Mouse (Mus musculus) E14TG2a.4 (cell line): Measurements from ENCODE around the gene Sypl.

ENCODE experiments used
- H3K27me3 ChIP-seq: 2 replicates; pipeline ENCODE4 v1.6.1; 2014; ENCODE audit warnings: low read length, control low read depth; ENCODE audit not compliant: insufficient read depth
- H3K36me3 ChIP-seq: 2 replicates; pipeline ENCODE4 v1.6.1; 2014; ENCODE audit warnings: low read length, control low read depth; ENCODE audit not compliant: insufficient read depth
- H3K4me1 ChIP-seq: replicated peaks from 2 replicates; pipeline ENCODE4 v1.6.1; 2014; ENCODE audit warnings: low read depth, low read length, control low read depth
- H3K4me3 ChIP-seq: replicated peaks from 2 replicates; pipeline ENCODE4 v1.5.1; 2014; ENCODE audit warnings: mild to moderate bottlenecking, low read length
- H3K9me3 ChIP-seq: 2 replicates; pipeline ENCODE4 v1.6.1; 2014; ENCODE audit warnings: low read length, control low read depth
- CTCF ChIP-seq: conservative IDR thresholded peaks from 2 replicates; pipeline ENCODE4 v1.5.1; 2014; ENCODE audit warnings: low read length
- NANOG ChIP-seq: IDR thresholded peaks from 2 replicates; pipeline ENCODE4 v1.6.1; 2014; ENCODE audit warnings: borderline replicate concordance, low read length, mixed read lengths
- POU5F1 ChIP-seq: IDR thresholded peaks from 2 replicates; pipeline ENCODE4 v1.6.1; 2014; ENCODE audit warnings: low read length, borderline replicate concordance

Sypl gene

DNA sequence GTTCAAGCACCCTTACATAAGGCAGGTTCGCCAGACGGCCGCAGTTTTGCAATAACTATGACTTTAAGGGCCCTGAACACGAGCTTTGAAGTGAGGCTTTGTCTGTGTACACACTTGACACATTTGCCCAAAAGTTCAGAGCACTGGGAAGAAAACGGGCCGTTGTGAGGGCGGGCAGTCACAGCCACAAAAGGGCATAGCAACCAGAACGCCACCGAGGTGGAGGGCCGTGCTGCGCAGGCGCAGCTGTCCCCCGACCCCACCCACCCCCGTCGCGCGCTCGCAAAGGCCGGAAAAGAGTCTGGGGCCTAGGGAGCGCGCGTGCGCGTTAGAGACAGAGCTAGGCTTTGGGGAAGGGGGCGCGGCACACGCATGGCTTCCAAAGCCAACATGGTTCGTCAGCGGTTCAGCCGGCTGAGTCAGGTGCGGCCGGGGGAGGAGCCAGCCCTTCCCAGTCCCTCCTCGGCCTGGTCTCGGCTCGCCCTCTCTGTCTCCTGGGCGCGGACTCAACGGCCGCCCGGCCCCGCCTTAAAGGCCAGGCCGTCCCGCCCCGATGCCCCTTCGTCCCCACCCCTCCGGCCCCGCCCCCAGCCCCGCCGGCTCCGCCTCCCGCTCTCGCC, at the start of gene Sypl:
TSS of gene Sypl (plus strand) at position 296 of the 620 bp plus-strand sequence.
- H3K9me3 ChIP-seq: no peaks in the 10 kb centered on the region
- H3K4me3 ChIP-seq: peak within 1 kb of the TSS; percentile 92
- TF ChIP-seq POU5F1: no peak
- TF ChIP-seq NANOG: no peak
- no peak for TF ChIP-seq CTCF
- peaks cover 14% of the 10 kb centered on the region for H3K4me1 ChIP-seq
- H3K27me3 ChIP-seq: peaks cover 4% of the 10 kb centered on the region
- H3K36me3 ChIP-seq: no peaks in the 10 kb centered on the region

DNA sequence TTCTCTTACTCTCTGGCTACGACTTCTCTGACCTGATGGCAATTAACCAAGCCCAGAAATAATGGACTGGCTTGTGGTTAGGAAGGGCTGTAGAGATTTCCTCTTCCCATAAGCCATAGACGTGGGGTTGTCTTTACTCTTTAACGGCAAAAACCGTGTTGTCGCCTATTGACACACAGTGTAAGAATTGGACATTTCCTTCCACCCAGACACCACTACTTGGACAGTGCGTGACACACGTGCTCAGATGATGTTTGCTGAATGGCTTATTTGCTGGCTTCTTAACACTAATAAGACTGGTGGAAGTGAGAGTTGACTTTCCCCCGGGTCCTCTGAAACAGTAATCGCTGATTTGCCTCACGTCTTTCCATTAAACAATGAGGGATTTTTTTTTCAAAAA, 44.0 kb upstream of the Sypl start:
- H3K27me3 ChIP-seq: peaks cover 11% of the 10 kb centered on the region
- H3K36me3 ChIP-seq: no peaks in the 10 kb centered on the region
- peaks cover 6% of the 10 kb centered on the region; the same call in 1 of the 2 replicates for H3K4me1 ChIP-seq
- H3K4me3 ChIP-seq: no peak overlapping the region
- no peak for TF ChIP-seq CTCF
- no peak for TF ChIP-seq NANOG
- TF ChIP-seq POU5F1: no peak
- H3K9me3 ChIP-seq: peaks cover 10% of the 10 kb centered on the region

DNA sequence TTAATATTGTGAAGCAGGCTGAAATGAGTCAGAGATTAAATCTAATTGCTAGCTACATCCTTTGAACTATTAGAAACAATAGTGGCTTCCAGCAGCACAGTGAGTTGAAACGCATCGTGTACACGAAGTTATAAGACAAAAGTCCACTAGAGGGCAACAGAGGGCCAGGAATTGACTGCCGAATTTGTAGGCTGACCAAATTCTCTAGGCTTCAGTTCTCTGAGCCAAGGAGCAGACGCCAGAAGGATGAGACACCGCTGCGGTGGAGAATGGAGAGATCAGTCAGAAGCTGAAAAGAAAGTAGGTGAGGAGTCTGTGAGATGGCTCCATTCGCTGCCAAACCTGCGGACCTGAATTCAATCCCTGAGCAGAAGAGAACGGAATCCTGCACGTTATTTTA, 43.6 kb upstream of the Sypl start:
- peak; percentile 56 for TF ChIP-seq CTCF
- no peak for TF ChIP-seq NANOG
- Histone ChIP-seq H3K36me3 (no peaks in the 10 kb centered on the region), H3K4me3 (no peak overlapping the region), H3K9me3 (peaks cover 10% of the 10 kb centered on the region), H3K27me3 (peaks cover 11% of the 10 kb centered on the region), H3K4me1 (peaks cover 6% of the 10 kb centered on the region; the same call in 1 of the 2 replicates)

DNA sequence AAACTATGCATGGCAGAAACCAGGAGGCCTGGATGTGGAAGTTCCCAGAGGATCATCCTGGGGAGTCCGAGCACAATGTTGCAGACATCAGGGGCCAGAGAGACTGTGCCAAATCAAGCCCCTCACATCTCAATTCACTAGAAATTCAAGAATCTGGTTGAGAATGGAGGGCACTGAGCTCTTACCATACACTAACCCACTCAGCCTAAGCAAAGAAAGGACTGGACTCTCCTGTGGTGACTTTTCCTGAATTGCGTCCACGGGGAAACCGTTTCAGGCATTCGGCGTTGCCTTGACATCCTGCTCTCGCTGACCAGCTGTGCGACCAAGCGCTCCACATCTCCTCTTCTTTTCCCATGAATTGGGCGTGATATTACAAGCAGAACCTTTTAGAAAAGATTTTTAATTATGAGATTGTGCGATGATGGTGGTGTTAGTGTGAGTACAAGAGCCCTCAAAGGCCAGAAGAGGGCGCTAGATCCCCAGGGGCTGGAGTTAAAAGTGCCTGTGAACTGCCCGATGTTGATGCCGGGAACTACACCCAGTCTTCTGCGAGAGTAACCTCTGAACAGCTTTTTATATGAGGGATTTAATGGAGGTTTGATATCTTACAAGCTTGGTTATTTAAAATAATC, 43.0 kb upstream of the Sypl start:
- Histone ChIP-seq H3K4me1 (peaks cover 6% of the 10 kb centered on the region; the same call in 1 of the 2 replicates), H3K27me3 (peaks cover 11% of the 10 kb centered on the region), H3K4me3 (no peak overlapping the region), H3K36me3 (no peaks in the 10 kb centered on the region), H3K9me3 (peaks cover 10% of the 10 kb centered on the region)
- TF ChIP-seq CTCF (peak; percentile 76), POU5F1 (no peak)

DNA sequence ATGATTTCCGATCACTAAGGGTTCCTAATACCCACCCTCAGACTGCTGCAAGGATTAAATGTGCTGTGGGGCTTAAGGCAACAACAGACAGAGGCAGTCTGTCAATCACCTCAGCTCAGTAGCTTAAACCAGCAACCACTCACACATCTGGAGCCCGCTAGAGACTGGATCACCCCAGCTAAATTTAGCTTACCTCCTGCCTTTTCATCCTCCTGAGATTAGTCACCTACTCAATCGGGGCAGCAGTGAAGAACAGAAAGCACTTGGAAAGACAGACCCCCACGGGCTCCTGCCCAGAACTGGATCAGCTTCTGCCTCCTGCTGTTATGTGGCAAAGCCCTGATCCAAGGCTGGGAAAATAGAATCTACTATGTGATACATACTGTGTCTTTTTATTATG, 42.1 kb upstream of the Sypl start:
- peaks cover 6% of the 10 kb centered on the region for H3K9me3 ChIP-seq
- TF ChIP-seq POU5F1: no peak

DNA sequence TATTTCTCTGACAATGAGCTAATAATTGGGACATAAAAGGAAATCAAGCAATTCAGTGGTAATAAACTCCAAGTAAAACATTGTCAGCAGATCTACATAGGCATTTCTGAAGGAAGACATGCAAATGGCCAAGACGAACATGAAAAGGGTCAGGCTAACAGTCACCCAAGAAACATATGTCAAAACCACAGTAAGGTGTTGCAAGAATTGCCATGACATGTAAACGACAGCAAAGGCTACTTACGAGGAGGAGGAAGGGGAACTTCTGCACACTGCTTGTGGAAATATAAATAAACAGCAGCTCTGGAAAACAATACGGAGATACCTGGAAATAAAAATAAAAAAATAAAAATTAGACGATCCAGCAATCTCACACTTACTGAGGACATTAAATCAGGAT, 40.9 kb upstream of the Sypl start:
- Histone ChIP-seq H3K4me3 (no peak overlapping the region), H3K9me3 (no peaks in the 10 kb centered on the region), H3K4me1 (peaks cover 6% of the 10 kb centered on the region; the same call in 1 of the 2 replicates), H3K36me3 (no peaks in the 10 kb centered on the region), H3K27me3 (peaks cover 11% of the 10 kb centered on the region)
- TF ChIP-seq NANOG: no peak
- TF ChIP-seq CTCF: no peak
- TF ChIP-seq POU5F1: no peak

More for the DNA sequence above, 42.1 kb upstream of the Sypl start:
- no peak overlapping the region for H3K4me3 ChIP-seq
- no peaks in the 10 kb centered on the region for H3K36me3 ChIP-seq
- H3K27me3 ChIP-seq: peaks cover 11% of the 10 kb centered on the region
- peaks cover 6% of the 10 kb centered on the region; the same call in 1 of the 2 replicates for H3K4me1 ChIP-seq

DNA sequence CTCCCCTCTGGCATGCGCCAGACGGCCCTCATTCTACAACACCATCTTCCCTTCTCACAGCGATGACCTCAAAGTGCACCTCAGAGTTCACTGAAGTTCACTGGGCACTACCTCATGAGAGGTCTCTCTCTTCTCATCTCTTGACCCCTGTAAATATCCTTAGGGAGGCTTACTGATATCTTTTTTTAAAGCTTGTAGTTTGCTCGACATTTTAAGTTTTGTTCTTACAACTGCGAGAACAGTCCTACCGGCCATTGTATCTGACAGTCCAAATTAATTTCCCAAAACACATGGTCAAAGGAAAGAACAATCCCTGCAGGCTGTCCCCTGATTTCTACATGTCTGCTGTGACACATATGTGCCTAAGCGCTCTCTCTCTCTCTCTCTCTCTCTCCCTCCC, 35.0 kb upstream of the Sypl start:
- no peak for TF ChIP-seq NANOG
- TF ChIP-seq CTCF: no peak
- no peak for TF ChIP-seq POU5F1

DNA sequence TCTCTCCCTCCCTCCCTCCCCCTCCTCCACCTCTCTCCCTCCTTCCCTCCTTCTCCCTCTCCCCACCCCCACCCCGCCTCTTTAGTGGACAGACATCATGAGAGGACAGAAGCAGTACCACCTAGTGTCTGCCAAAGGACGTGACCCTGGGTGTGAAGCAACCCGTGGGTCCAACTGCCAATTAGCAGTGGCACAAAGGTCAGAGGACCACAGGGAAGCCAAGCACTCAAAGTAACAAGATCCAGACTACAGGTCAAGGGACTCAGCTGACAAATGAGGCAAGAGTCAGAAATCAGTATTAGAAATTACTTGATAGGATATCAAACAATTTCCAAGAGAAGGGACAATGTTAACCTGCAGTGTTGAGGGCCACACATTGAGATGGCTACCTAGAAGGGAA, 34.6 kb upstream of the Sypl start:
- Histone ChIP-seq H3K4me3 (no peak overlapping the region), H3K9me3 (no peaks in the 10 kb centered on the region), H3K4me1 (peaks cover 8% of the 10 kb centered on the region), H3K36me3 (no peaks in the 10 kb centered on the region), H3K27me3 (peaks cover 8% of the 10 kb centered on the region)
- TF ChIP-seq CTCF: no peak
- no peak for TF ChIP-seq POU5F1
- TF ChIP-seq NANOG: no peak

More for the DNA sequence above, 35.0 kb upstream of the Sypl start:
- H3K27me3 ChIP-seq: peaks cover 8% of the 10 kb centered on the region
- no peak overlapping the region for H3K4me3 ChIP-seq
- H3K9me3 ChIP-seq: no peaks in the 10 kb centered on the region
- peaks cover 4% of the 10 kb centered on the region for H3K4me1 ChIP-seq
- H3K36me3 ChIP-seq: no peaks in the 10 kb centered on the region

DNA sequence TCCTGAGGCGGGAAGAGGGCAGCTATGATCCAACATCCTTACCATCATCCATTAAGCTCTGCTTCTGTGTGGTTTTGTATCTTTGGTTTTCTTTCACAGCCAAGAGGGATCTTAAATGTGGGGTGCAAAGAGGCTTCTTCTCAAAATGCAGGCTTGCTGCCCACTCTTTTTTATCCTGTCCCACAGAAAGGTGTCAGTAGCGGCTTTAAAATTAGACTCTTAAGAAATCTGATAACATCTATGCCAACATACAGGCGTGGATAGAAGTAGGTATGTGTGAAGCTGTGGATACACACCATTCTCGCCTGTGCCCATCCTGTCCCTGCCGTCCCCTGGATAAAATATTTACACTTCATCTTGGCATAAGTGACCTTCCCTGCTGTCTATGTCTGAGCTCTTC, 34.2 kb upstream of the Sypl start:
- H3K27me3 ChIP-seq: peaks cover 8% of the 10 kb centered on the region
- H3K4me3 ChIP-seq: no peak overlapping the region
- no peaks in the 10 kb centered on the region for H3K9me3 ChIP-seq
- TF ChIP-seq CTCF: no peak
- TF ChIP-seq POU5F1: no peak
- no peak for TF ChIP-seq NANOG
- peaks cover 12% of the 10 kb centered on the region for H3K4me1 ChIP-seq
- no peaks in the 10 kb centered on the region for H3K36me3 ChIP-seq
